Mouse (Mus musculus): Measurements from ENCODE around the gene Il15ra. TPM values are rescaled to one million over a fixed set of nuclear protein-coding genes. Genes with fewer than 3 reads are reported as not detected.

The Il15ra gene
- polyA plus RNA-seq, 1 experiment = 5.1 TPM

- no peak for TF ChIP-seq CTCF (IDR thresholded peaks at IDR 0.05; ENCODE audit: low read depth, low read length)
- TF ChIP-seq POLR2A (IDR thresholded peaks at IDR 0.05; ENCODE audit: insufficient read depth, low read length) = no peak
- TF ChIP-seq EP300 (IDR thresholded peaks at IDR 0.05; ENCODE audit: insufficient read depth, low read depth, low read length) = no peak
- Histone ChIP-seq H3K9me3 (replicated peaks; ENCODE audit: control insufficient read depth, insufficient read depth, low read length, poor library complexity, severe bottlenecking) (no peaks in the 10 kb centered on the region), H3K4me3 (ENCODE audit: low read depth, low read length) (no peak overlapping the region), H3K36me3 (ENCODE audit: control insufficient read depth, insufficient read depth, low read length, poor library complexity, severe bottlenecking) (peaks cover 15% of the 10 kb centered on the region), H3K9ac (ENCODE audit: low read depth, poor library complexity, severe bottlenecking) (no peak overlapping the region), H3K27ac (ENCODE audit: insufficient read depth, low read length) (no peak overlapping the region), H3K4me1 (ENCODE audit: control insufficient read depth, insufficient read depth, low read length) (no peaks in the 10 kb centered on the region), H3K27me3 (ENCODE audit: control insufficient read depth, insufficient read depth, low read length, poor library complexity, severe bottlenecking) (no peaks in the 10 kb centered on the region)
Measured at GRCm38 (mm10) chr2:11765694-11766093, 60.6 kb downstream of the Il15ra start.

GRCm38 (mm10) chr2:11766485-11767160, 61.5 kb downstream of the Il15ra start:
- TF ChIP-seq POLR2A (IDR thresholded peaks at IDR 0.05; ENCODE audit: insufficient read depth, low read length) (no peak), CTCF (IDR thresholded peaks at IDR 0.05; ENCODE audit: low read depth, low read length) (no peak), EP300 (IDR thresholded peaks at IDR 0.05; ENCODE audit: insufficient read depth, low read depth, low read length) (no peak)

GRCm38 (mm10) chr2:11767161-11767545, 62.1 kb downstream of the Il15ra start:
- no peak overlapping the region for H3K4me3 ChIP-seq (ENCODE audit: low read depth, low read length)
- no peaks in the 10 kb centered on the region for H3K27me3 ChIP-seq (ENCODE audit: control insufficient read depth, insufficient read depth, low read length, poor library complexity, severe bottlenecking)
- no peaks in the 10 kb centered on the region for H3K9me3 ChIP-seq (replicated peaks; ENCODE audit: control insufficient read depth, insufficient read depth, low read length, poor library complexity, severe bottlenecking)
- H3K36me3 ChIP-seq (ENCODE audit: control insufficient read depth, insufficient read depth, low read length, poor library complexity, severe bottlenecking) = peaks cover 15% of the 10 kb centered on the region
- H3K27ac ChIP-seq (ENCODE audit: insufficient read depth, low read length) = no peak overlapping the region
- no peak for TF ChIP-seq EP300 (IDR thresholded peaks at IDR 0.05; ENCODE audit: insufficient read depth, low read depth, low read length)
- TF ChIP-seq POLR2A (IDR thresholded peaks at IDR 0.05; ENCODE audit: insufficient read depth, low read length) = no peak
- no peak for TF ChIP-seq CTCF (IDR thresholded peaks at IDR 0.05; ENCODE audit: low read depth, low read length)
- H3K4me1 ChIP-seq (ENCODE audit: control insufficient read depth, insufficient read depth, low read length) = no peaks in the 10 kb centered on the region
- no peak overlapping the region for H3K9ac ChIP-seq (ENCODE audit: low read depth, poor library complexity, severe bottlenecking)

More at GRCm38 (mm10) chr2:11766485-11767160, 61.5 kb downstream of the Il15ra start:
- Histone ChIP-seq H3K9me3 (replicated peaks; ENCODE audit: control insufficient read depth, insufficient read depth, low read length, poor library complexity, severe bottlenecking) (no peaks in the 10 kb centered on the region), H3K36me3 (ENCODE audit: control insufficient read depth, insufficient read depth, low read length, poor library complexity, severe bottlenecking) (peaks cover 15% of the 10 kb centered on the region), H3K4me1 (ENCODE audit: control insufficient read depth, insufficient read depth, low read length) (no peaks in the 10 kb centered on the region), H3K27ac (ENCODE audit: insufficient read depth, low read length) (no peak overlapping the region), H3K9ac (ENCODE audit: low read depth, poor library complexity, severe bottlenecking) (no peak overlapping the region), H3K27me3 (ENCODE audit: control insufficient read depth, insufficient read depth, low read length, poor library complexity, severe bottlenecking) (no peaks in the 10 kb centered on the region), H3K4me3 (ENCODE audit: low read depth, low read length) (no peak overlapping the region)

GRCm38 (mm10) chr2:11771701-11772100, 66.6 kb downstream of the Il15ra start:
- no peak for TF ChIP-seq POLR2A (IDR thresholded peaks at IDR 0.05; ENCODE audit: insufficient read depth, low read length)
- TF ChIP-seq EP300 (IDR thresholded peaks at IDR 0.05; ENCODE audit: insufficient read depth, low read depth, low read length) = no peak
- TF ChIP-seq CTCF (IDR thresholded peaks at IDR 0.05; ENCODE audit: low read depth, low read length) = no peak
- no peak overlapping the region for H3K27ac ChIP-seq (ENCODE audit: insufficient read depth, low read length)

GRCm38 (mm10) chr2:11772401-11772800, 67.3 kb downstream of the Il15ra start:
- TF ChIP-seq POLR2A (IDR thresholded peaks at IDR 0.05; ENCODE audit: insufficient read depth, low read length) (no peak), EP300 (IDR thresholded peaks at IDR 0.05; ENCODE audit: insufficient read depth, low read depth, low read length) (no peak), CTCF (IDR thresholded peaks at IDR 0.05; ENCODE audit: low read depth, low read length) (no peak)
- H3K27me3 ChIP-seq (ENCODE audit: control insufficient read depth, insufficient read depth, low read length, poor library complexity, severe bottlenecking) = no peaks in the 10 kb centered on the region

More at GRCm38 (mm10) chr2:11771701-11772100, 66.6 kb downstream of the Il15ra start:
- Histone ChIP-seq H3K36me3 (ENCODE audit: control insufficient read depth, insufficient read depth, low read length, poor library complexity, severe bottlenecking) (peaks cover 3% of the 10 kb centered on the region), H3K9me3 (replicated peaks; ENCODE audit: control insufficient read depth, insufficient read depth, low read length, poor library complexity, severe bottlenecking) (no peaks in the 10 kb centered on the region), H3K4me1 (ENCODE audit: control insufficient read depth, insufficient read depth, low read length) (no peaks in the 10 kb centered on the region), H3K9ac (ENCODE audit: low read depth, poor library complexity, severe bottlenecking) (no peak overlapping the region), H3K27me3 (ENCODE audit: control insufficient read depth, insufficient read depth, low read length, poor library complexity, severe bottlenecking) (no peaks in the 10 kb centered on the region), H3K4me3 (ENCODE audit: low read depth, low read length) (no peak overlapping the region)

GRCm38 (mm10) chr2:11774426-11774825, 69.3 kb downstream of the Il15ra start:
- Histone ChIP-seq H3K4me1 (ENCODE audit: control insufficient read depth, insufficient read depth, low read length) (no peaks in the 10 kb centered on the region), H3K9me3 (replicated peaks; ENCODE audit: control insufficient read depth, insufficient read depth, low read length, poor library complexity, severe bottlenecking) (no peaks in the 10 kb centered on the region), H3K27me3 (ENCODE audit: control insufficient read depth, insufficient read depth, low read length, poor library complexity, severe bottlenecking) (no peaks in the 10 kb centered on the region), H3K9ac (ENCODE audit: low read depth, poor library complexity, severe bottlenecking) (no peak overlapping the region), H3K4me3 (ENCODE audit: low read depth, low read length) (no peak overlapping the region), H3K27ac (ENCODE audit: insufficient read depth, low read length) (no peak overlapping the region), H3K36me3 (ENCODE audit: control insufficient read depth, insufficient read depth, low read length, poor library complexity, severe bottlenecking) (no peaks in the 10 kb centered on the region)
- TF ChIP-seq CTCF (IDR thresholded peaks at IDR 0.05; ENCODE audit: low read depth, low read length) = no peak
- TF ChIP-seq EP300 (IDR thresholded peaks at IDR 0.05; ENCODE audit: insufficient read depth, low read depth, low read length) = no peak
- TF ChIP-seq POLR2A (IDR thresholded peaks at IDR 0.05; ENCODE audit: insufficient read depth, low read length) = no peak

More at GRCm38 (mm10) chr2:11772401-11772800, 67.3 kb downstream of the Il15ra start:
- H3K9ac ChIP-seq (ENCODE audit: low read depth, poor library complexity, severe bottlenecking) = no peak overlapping the region
- no peaks in the 10 kb centered on the region for H3K36me3 ChIP-seq (ENCODE audit: control insufficient read depth, insufficient read depth, low read length, poor library complexity, severe bottlenecking)
- no peaks in the 10 kb centered on the region for H3K4me1 ChIP-seq (ENCODE audit: control insufficient read depth, insufficient read depth, low read length)
- no peak overlapping the region for H3K27ac ChIP-seq (ENCODE audit: insufficient read depth, low read length)
- H3K4me3 ChIP-seq (ENCODE audit: low read depth, low read length) = no peak overlapping the region
- H3K9me3 ChIP-seq (replicated peaks; ENCODE audit: control insufficient read depth, insufficient read depth, low read length, poor library complexity, severe bottlenecking) = no peaks in the 10 kb centered on the region
